In genomic region chr14:58253369-58253968, GRCm38 (mm10) we compare ENCODE assay signal across 9 mouse cellular contexts.
DNase-seq lines count a peak whose midpoint lies in the region; ATAC-seq and TF ChIP-seq lines count a peak whose summit lies in the region.
"Had no signal": no experiment of that assay in that cellular context is flagged by ENCODE, and none has a peak within 500 bp of the region (broad histone marks: within the 10 kb centered on the region; RNA-seq: fewer than 3 reads in every experiment).

No protein-coding gene starts in this region.

- no peaks in the 10 kb centered on the region for H3K27me3 ChIP-seq in C2C12 (ENCODE audit: control insufficient read depth, insufficient read depth, insufficient read length)
- H3K27me3 ChIP-seq in embryonic facial prominence, embryonic 13.5 days = no peaks in the 10 kb centered on the region
- H3K27me3 ChIP-seq in intestine, embryonic 15.5 days (replicated peaks) = no peaks in the 10 kb centered on the region
- no peaks in the 10 kb centered on the region for H3K27me3 ChIP-seq in lung, embryonic 15.5 days
- H3K27me3 ChIP-seq: megakaryocyte, embryonic 14.5 days had no signal

- H3K4me2 ChIP-seq in embryonic facial prominence, embryonic 13.5 days = no peak overlapping the region
- H3K4me2 ChIP-seq in intestine, embryonic 15.5 days (replicated peaks) = no peak overlapping the region
- H3K4me2 ChIP-seq in lung, embryonic 15.5 days = no peak overlapping the region

- no peak for TF ChIP-seq CTCF in C2C12 (IDR thresholded peaks at IDR 0.05; ENCODE audit: control insufficient read depth, insufficient read depth, insufficient read length)

- WGBS in embryonic facial prominence, embryonic 13.5 days = 35% methylated on average over 3 of the region's 3 CpGs
- WGBS in intestine, embryonic 15.5 days = 24% methylated on average over 3 of the region's 3 CpGs
- 31% methylated on average over 3 of the region's 3 CpGs for WGBS in lung, embryonic 15.5 days

- H3K4me1 ChIP-seq in embryonic facial prominence, embryonic 13.5 days = peaks cover 17% of the 10 kb centered on the region
- peaks cover 7% of the 10 kb centered on the region; the same call in 1 of the 2 replicates for H3K4me1 ChIP-seq in intestine, embryonic 15.5 days (replicated peaks)
- peaks cover 24% of the 10 kb centered on the region; the same call in 1 of the 2 replicates for H3K4me1 ChIP-seq in lung, embryonic 15.5 days
- H3K4me1 ChIP-seq: megakaryocyte, embryonic 14.5 days had no signal

- H3K9ac ChIP-seq in embryonic facial prominence, embryonic 13.5 days = no peak overlapping the region
- H3K9ac ChIP-seq in intestine, embryonic 15.5 days = no peak overlapping the region
- no peak overlapping the region for H3K9ac ChIP-seq in lung, embryonic 15.5 days

- H3K4me3 ChIP-seq in C2C12 (ENCODE audit: insufficient read depth, poor library complexity, severe bottlenecking) = no peak overlapping the region
- H3K4me3 ChIP-seq in embryonic facial prominence, embryonic 13.5 days = no peak overlapping the region
- H3K4me3 ChIP-seq in intestine, embryonic 15.5 days (replicated peaks) = no peak overlapping the region
- H3K4me3 ChIP-seq in lung, embryonic 15.5 days = no peak overlapping the region
- H3K4me3 ChIP-seq: megakaryocyte, embryonic 14.5 days had no signal

- H3K27ac ChIP-seq in embryonic facial prominence, embryonic 13.5 days = peak overlapping the region; percentile 60
- H3K27ac ChIP-seq in intestine, embryonic 15.5 days = no peak overlapping the region
- H3K27ac ChIP-seq in lung, embryonic 15.5 days = peak overlapping the region; percentile 84

- H3K79me3 ChIP-seq in C2C12 (ENCODE audit: low read depth) = no peaks in the 10 kb centered on the region

- H3ac ChIP-seq in C2C12 (ENCODE audit: control insufficient read depth, insufficient read length, low read depth) = no peak overlapping the region

- H3K9me3 ChIP-seq in embryonic facial prominence, embryonic 13.5 days = no peaks in the 10 kb centered on the region
- H3K9me3 ChIP-seq in intestine, embryonic 15.5 days = no peaks in the 10 kb centered on the region
- H3K9me3 ChIP-seq in lung, embryonic 15.5 days = no peaks in the 10 kb centered on the region

- peak; percentile 31 for DNase-seq in embryo, embryonic 11.5 days (ENCODE audit: low read depth, low spot score)
- DNase-seq in embryo, embryonic 10.5 days (ENCODE audit: low spot score) = no peak
- no peak for DNase-seq in left cerebral cortex, adult 8-10 months (ENCODE audit: low spot score in 2 of 2)
- DNase-seq in layer of hippocampus, adult 11-12 months (ENCODE audit: low spot score) = no peak

- H3K79me2 ChIP-seq in C2C12 (ENCODE audit: control insufficient read depth, insufficient read depth) = no peaks in the 10 kb centered on the region

- no peaks in the 10 kb centered on the region for H3K36me3 ChIP-seq in C2C12 (ENCODE audit: control insufficient read depth, insufficient read depth)
- no peaks in the 10 kb centered on the region for H3K36me3 ChIP-seq in embryonic facial prominence, embryonic 13.5 days
- H3K36me3 ChIP-seq in intestine, embryonic 15.5 days = no peaks in the 10 kb centered on the region
- H3K36me3 ChIP-seq in lung, embryonic 15.5 days = no peaks in the 10 kb centered on the region

- ATAC-seq in embryonic facial prominence, embryonic 13.5 days (ENCODE audit: insufficient number of reproducible peaks, insufficient read depth, low FRiP score, low TSS enrichment, low read depth) = peak; percentile 78
- ATAC-seq in intestine, embryonic 15.5 days = peak; percentile 80
- ATAC-seq in lung, embryonic 15.5 days (ENCODE audit: borderline replicate concordance, extremely low read depth, low FRiP score, low TSS enrichment) = peak; percentile 94

TF ChIP-seq in C2C12, 6 proteins besides CTCF, POLR2A, EP300 and RAD21:
- TF ChIP-seq MAX (IDR thresholded peaks at IDR 0.05) = no peak
- peak; percentile 59 for TF ChIP-seq USF1 (IDR thresholded peaks at IDR 0.05; ENCODE audit: low read depth)
- peak; percentile 22 for TF ChIP-seq MYOD1 (IDR thresholded peaks at IDR 0.05; ENCODE audit: control insufficient read depth, insufficient read length, low read depth)
- TF ChIP-seq FOSL1 (IDR thresholded peaks at IDR 0.05; ENCODE audit: insufficient read depth, low read length, poor library complexity, severe bottlenecking) = no peak
- TF ChIP-seq CEBPB (IDR thresholded peaks at IDR 0.05; ENCODE audit: low read depth) = peak; percentile 36
- no peak for TF ChIP-seq MYOG (IDR thresholded peaks at IDR 0.05; ENCODE audit: control insufficient read depth, extremely low read depth, insufficient read length)
TF ChIP-seq in C2C12: peak in this region for 3.
